Mouse (Mus musculus) lung, postnatal 0 days (tissue): ENCODE results near the gene Gnb5.

Experiments used
- CTCF ChIP-seq: IDR thresholded peaks from 2 replicates; pipeline ENCODE4 v1.5.1; 2016; ENCODE audit warnings: antibody characterized with exemption, mild to moderate bottlenecking
- EP300 ChIP-seq: IDR thresholded peaks from 2 replicates; pipeline ENCODE4 v1.6.1; 2016; ENCODE audit warnings: antibody characterized with exemption, mild to moderate bottlenecking, control low read depth

- TF ChIP-seq CTCF (no peak), EP300 (no peak)
Observed at GRCm38 (mm10) chr9:75365195-75365594, 59.1 kb downstream of the Gnb5 start.
